Comparison of ENCODE assay signal across 23 mouse cellular contexts in genomic region chr3:105665105-105665765, GRCm38 (mm10). TPM values are rescaled to one million over a fixed set of nuclear protein-coding genes. Genes with fewer than 3 reads are reported as not detected.
DNase-seq lines count a peak whose midpoint lies in the region; ATAC-seq and TF ChIP-seq lines count a peak whose summit lies in the region.
"Had no signal": no experiment of that assay in that cellular context is flagged by ENCODE, and none has a peak within 500 bp of the region (broad histone marks: within the 10 kb centered on the region; RNA-seq: fewer than 3 reads in every experiment).

No protein-coding gene starts in this region.

- no peaks in the 10 kb centered on the region for H3K36me3 ChIP-seq in liver, embryonic 12.5 days
- no peaks in the 10 kb centered on the region for H3K36me3 ChIP-seq in liver, postnatal 0 days (replicated peaks; ENCODE audit: insufficient read depth, low read length)
- no peaks in the 10 kb centered on the region for H3K36me3 ChIP-seq in liver, embryonic 14.5 days (replicated peaks; ENCODE audit: control insufficient read depth, insufficient read depth, low read depth)
- H3K36me3 ChIP-seq in hindbrain, embryonic 13.5 days: peaks cover 8% of the 10 kb centered on the region; the same call in 1 of the 2 replicates
- H3K36me3 ChIP-seq: forebrain, embryonic 10.5 days; hindbrain, embryonic 12.5 days had no signal

- WGBS in liver, embryonic 12.5 days (ENCODE audit: insufficient replicate concordance): 44% methylated on average over 9 of the region's 9 CpGs
- WGBS in liver, postnatal 0 days (ENCODE audit: insufficient replicate concordance): 65% methylated on average over 9 of the region's 9 CpGs
- 36% methylated on average over 9 of the region's 9 CpGs for WGBS in liver, embryonic 14.5 days (ENCODE audit: insufficient replicate concordance)
- WGBS in hindbrain, embryonic 13.5 days: 85% methylated on average over 9 of the region's 9 CpGs

- H3K27me3 ChIP-seq in liver, embryonic 12.5 days (replicated peaks): peaks cover 25% of the 10 kb centered on the region
- H3K27me3 ChIP-seq in liver, postnatal 0 days (ENCODE audit: insufficient read depth, low read length): no peaks in the 10 kb centered on the region
- H3K27me3 ChIP-seq in liver, embryonic 14.5 days (ENCODE audit: control insufficient read depth, insufficient read depth, low read length): no peaks in the 10 kb centered on the region
- no peaks in the 10 kb centered on the region for H3K27me3 ChIP-seq in hindbrain, embryonic 13.5 days
- H3K27me3 ChIP-seq: forebrain, embryonic 13.5 days; hindbrain, embryonic 12.5 days had no signal

- H3K4me2 ChIP-seq in liver, embryonic 12.5 days: peak overlapping the region; percentile 38
- H3K4me2 ChIP-seq in liver, postnatal 0 days (ENCODE audit: low read depth, low read length): no peak overlapping the region
- H3K4me2 ChIP-seq in liver, embryonic 14.5 days (ENCODE audit: low read depth): peak overlapping the region; percentile 18
- H3K4me2 ChIP-seq in hindbrain, embryonic 13.5 days: no peak overlapping the region
- H3K4me2 ChIP-seq: forebrain, embryonic 13.5 days; heart, embryonic 11.5 days; hindbrain, embryonic 12.5 days had no signal

- peak; percentile 81 for DNase-seq in heart, adult 11 months
- DNase-seq in heart, adult 18-20 months: no peak
- no peak for DNase-seq in liver, postnatal 0 days
- peak in 1 of 3 experiments; percentile 26 for DNase-seq in liver, embryonic 14.5 days (ENCODE audit: low read depth in 3 of 3, low spot score in 3 of 3)
- DNase-seq in spleen, postnatal 4 days (ENCODE audit: low spot score in 2 of 2): no peak
- DNase-seq: adrenal gland, adult 8-10 months; adrenal gland, postnatal 25 days; cerebellum, adult 18-20 months; cerebellum, adult 9-10 months; cerebellum, postnatal 14 days; gastrocnemius, postnatal 10 days; gastrocnemius, postnatal 36 days had no signal

- no peak overlapping the region for H3K27ac ChIP-seq in liver, embryonic 12.5 days
- H3K27ac ChIP-seq in liver, postnatal 0 days (ENCODE audit: low read depth): no peak overlapping the region
- H3K27ac ChIP-seq in liver, embryonic 14.5 days: no peak overlapping the region
- H3K27ac ChIP-seq in hindbrain, embryonic 13.5 days: no peak overlapping the region
- H3K27ac ChIP-seq: forebrain, embryonic 10.5 days; forebrain, embryonic 13.5 days; hindbrain, embryonic 12.5 days had no signal

- no peak overlapping the region for H3K9ac ChIP-seq in liver, embryonic 12.5 days
- no peak overlapping the region for H3K9ac ChIP-seq in liver, postnatal 0 days (replicated peaks)
- H3K9ac ChIP-seq in liver, embryonic 14.5 days (replicated peaks): no peak overlapping the region
- no peak overlapping the region for H3K9ac ChIP-seq in hindbrain, embryonic 13.5 days
- H3K9ac ChIP-seq: forebrain, embryonic 13.5 days; hindbrain, embryonic 12.5 days had no signal

- H3K4me1 ChIP-seq in liver, embryonic 12.5 days: peaks cover 12% of the 10 kb centered on the region
- no peaks in the 10 kb centered on the region for H3K4me1 ChIP-seq in liver, postnatal 0 days (ENCODE audit: insufficient read depth)
- H3K4me1 ChIP-seq in liver, embryonic 14.5 days (replicated peaks; ENCODE audit: control insufficient read depth in 2 of 2, insufficient read depth in 2 of 2, low read length in 1 of 2): peaks cover 6 to 8% of the 10 kb centered on the region in 2 experiments
- H3K4me1 ChIP-seq in hindbrain, embryonic 13.5 days (replicated peaks): no peaks in the 10 kb centered on the region
- H3K4me1 ChIP-seq: forebrain, embryonic 10.5 days; forebrain, embryonic 13.5 days; hindbrain, embryonic 12.5 days had no signal

- no peak for TF ChIP-seq EP300 in liver, postnatal 0 days (IDR thresholded peaks at IDR 0.05; ENCODE audit: low read depth)
- peak; percentile 69 for TF ChIP-seq EP300 in liver, embryonic 14.5 days (IDR thresholded peaks at IDR 0.05; ENCODE audit: low read depth)

- H3K9me3 ChIP-seq in liver, embryonic 12.5 days (replicated peaks): no peaks in the 10 kb centered on the region
- H3K9me3 ChIP-seq in liver, postnatal 0 days (ENCODE audit: low read length): no peaks in the 10 kb centered on the region
- H3K9me3 ChIP-seq in liver, embryonic 14.5 days (ENCODE audit: control insufficient read depth, low read length): no peaks in the 10 kb centered on the region
- H3K9me3 ChIP-seq in hindbrain, embryonic 13.5 days: no peaks in the 10 kb centered on the region
- H3K9me3 ChIP-seq: forebrain, embryonic 10.5 days; forebrain, embryonic 13.5 days; hindbrain, embryonic 12.5 days had no signal

- ATAC-seq in liver, embryonic 12.5 days: peak; percentile 80
- ATAC-seq in liver, postnatal 0 days: no peak
- ATAC-seq in liver, embryonic 14.5 days (ENCODE audit: insufficient read depth): peak; percentile 62; the same call in 1 of the 2 replicates
- peak; percentile 57 for ATAC-seq in megakaryocyte progenitor cell, adult 5-6 weeks (replicated peaks; ENCODE audit: poor library complexity)
- no peak for ATAC-seq in hindbrain, embryonic 13.5 days (ENCODE audit: low FRiP score)
- ATAC-seq: activated CD4-positive, CD25-positive, alpha-beta regulatory T cell, adult 4 months; forebrain, embryonic 13.5 days; forebrain, embryonic 16.5 days; hindbrain, embryonic 16.5 days had no signal

- H3K4me3 ChIP-seq in liver, embryonic 12.5 days: no peak overlapping the region
- H3K4me3 ChIP-seq in liver, postnatal 0 days (ENCODE audit: low read depth, low read length): no peak overlapping the region
- no peak overlapping the region for H3K4me3 ChIP-seq in liver, embryonic 14.5 days (ENCODE audit: insufficient read depth in 1 of 2, low read depth in 2 of 2, low read length in 2 of 2)
- no peak overlapping the region for H3K4me3 ChIP-seq in hindbrain, embryonic 13.5 days
- H3K4me3 ChIP-seq: forebrain, embryonic 10.5 days; forebrain, embryonic 13.5 days; hindbrain, embryonic 12.5 days had no signal

- no peak for TF ChIP-seq CTCF in liver, postnatal 0 days (IDR thresholded peaks at IDR 0.05; ENCODE audit: low read depth)
- TF ChIP-seq CTCF in liver, embryonic 14.5 days (IDR thresholded peaks at IDR 0.05; ENCODE audit: low read depth): no peak

RNA-seq across cellular contexts. Expression of gene Ddx20, which starts 22.1 kb away (rescaled TPM):
- total RNA-seq in heart, adult 18-20 months (2021): 10 to 100 TPM; 11.4 to 11.5 TPM
- polyA plus RNA-seq in liver, embryonic 12.5 days (2016; fragmentation: Nextera tagmentation; extraction: Ambion mirVana): 31.6 and 34.4 TPM in 2 replicates
- polyA plus RNA-seq in liver, postnatal 0 days (2015; fragmentation: Nextera tagmentation; extraction: Ambion mirVana): 9.7 and 9.8 TPM in 2 replicates
- 5.6 and 8.1 TPM in 2 replicates for polyA plus RNA-seq in liver, embryonic 14.5 days (2012; rRNA removed)
- polyA plus RNA-seq in liver, embryonic 14.5 days (2014; fragmentation: Nextera tagmentation; extraction: Ambion mirVana): 19.6 and 21.2 TPM in 2 replicates
- 23.4 and 30.4 TPM in 2 replicates for total RNA-seq in megakaryocyte progenitor cell, adult 5-6 weeks (2015)
- 51.9 and 57.7 TPM in 2 replicates for total RNA-seq in megakaryocyte progenitor cell, adult 5-6 weeks (2017)
- polyA plus RNA-seq in hindbrain, embryonic 13.5 days (2015; fragmentation: Nextera tagmentation; extraction: Ambion mirVana): 26.4 and 27.4 TPM in 2 replicates

RNA-seq across cellular contexts. Expression of gene Inka2, which starts 39.2 kb away (rescaled TPM):
- total RNA-seq in heart, adult 18-20 months (2021): 10 to 100 TPM; 16.4 to 16.5 TPM
- 0.33 and 0.37 TPM in 2 replicates for polyA plus RNA-seq in liver, embryonic 12.5 days (2016; fragmentation: Nextera tagmentation; extraction: Ambion mirVana)
- polyA plus RNA-seq in liver, postnatal 0 days (2015; fragmentation: Nextera tagmentation; extraction: Ambion mirVana): 0.13 and 0.17 TPM in 2 replicates
- polyA plus RNA-seq in liver, embryonic 14.5 days (2012; rRNA removed): 0.17 and 0.25 TPM in 2 replicates
- 0.03 and 0.16 TPM in 2 replicates for polyA plus RNA-seq in liver, embryonic 14.5 days (2014; fragmentation: Nextera tagmentation; extraction: Ambion mirVana)
- 0.05 TPM in 1 of 2 replicates, not detected in the other for total RNA-seq in megakaryocyte progenitor cell, adult 5-6 weeks (2015)
- total RNA-seq in megakaryocyte progenitor cell, adult 5-6 weeks (2017): 0.17 TPM in 1 of 2 replicates, not detected in the other
- polyA plus RNA-seq in hindbrain, embryonic 13.5 days (2015; fragmentation: Nextera tagmentation; extraction: Ambion mirVana): 4.8 and 5.2 TPM in 2 replicates
- total RNA-seq: granulocyte monocyte progenitor cell, adult 5-6 weeks had no signal

Comparison
In these comparisons a context has a peak if more than half of its experiments do, and no peak if none do; other contexts are left out.
1. ATAC-seq: peak in liver, embryonic 12.5 days (single experiment), liver, embryonic 14.5 days (single experiment) and megakaryocyte progenitor cell, adult 5-6 weeks (single experiment); none in liver, postnatal 0 days (single experiment) and hindbrain, embryonic 13.5 days (single experiment).
2. H3K4me2 ChIP-seq: peak in liver, embryonic 12.5 days (single experiment) and liver, embryonic 14.5 days (single experiment); none in liver, postnatal 0 days (single experiment) and hindbrain, embryonic 13.5 days (single experiment).